Mouse (Mus musculus) heart, embryonic 16.5 days (tissue): ENCODE measurements around the gene Lyst. TPM values are rescaled to one million over a fixed set of nuclear protein-coding genes. Genes with fewer than 3 reads are reported as not detected.
A peak's percentile ranks its signal among the peaks of the same experiment; 100 is the strongest.

Experiments
- ATAC-seq: fragments of 200-750 bp; cut with Nextera tagmentation; replicated peaks from 2 replicates; pipeline ENCODE4 v1.8.0; 2017; ENCODE audit warnings: moderate number of reproducible peaks; ENCODE audit not compliant: insufficient read depth, low FRiP score; ENCODE audit errors: extremely low read depth
- H3K27ac ChIP-seq: fragments of 300-500 bp; sonication (generic); 2 replicates; pipeline ENCODE4 v1.5.1; 2014; ENCODE audit warnings: mild to moderate bottlenecking, low read length, control low read depth, moderate library complexity
- H3K27me3 ChIP-seq: fragments of 300-500 bp; sonication (generic); 2 replicates; pipeline ENCODE4 v1.6.1; 2014; ENCODE audit warnings: low read length, mixed read lengths; ENCODE audit not compliant: control insufficient read depth, insufficient read depth
- H3K36me3 ChIP-seq: fragments of 300-500 bp; sonication (generic); 2 replicates; pipeline ENCODE4 v1.6.1; 2014; ENCODE audit not compliant: control insufficient read depth, insufficient read depth
- H3K4me1 ChIP-seq: fragments of 300-500 bp; sonication (generic); 2 replicates; pipeline ENCODE4 v1.6.1; 2014; ENCODE audit warnings: low read length, mixed read lengths; ENCODE audit not compliant: control insufficient read depth, insufficient read depth
- H3K4me2 ChIP-seq: fragments of 300-500 bp; sonication (generic); 2 replicates; pipeline ENCODE4 v1.6.1; 2014; ENCODE audit warnings: low read depth, mild to moderate bottlenecking, control low read depth, low read length
- H3K4me3 ChIP-seq: fragments of 300-500 bp; sonication (generic); 2 replicates; pipeline ENCODE4 v1.5.1; 2014; ENCODE audit warnings: mild to moderate bottlenecking, control low read depth, low read length
- H3K9ac ChIP-seq: fragments of 300-500 bp; sonication (generic); 2 replicates; pipeline ENCODE4 v1.6.1; 2014; ENCODE audit warnings: low read length, control low read depth
- H3K9me3 ChIP-seq: fragments of 300-500 bp; sonication (generic); replicated peaks from 2 replicates; pipeline ENCODE4 v1.6.1; 2016; ENCODE audit warnings: low read length; ENCODE audit not compliant: control insufficient read depth
- WGBS: fragments of 180-500 bp; shearing (Covaris S2); extraction: QIAGEN DNeasy Blood & Tissue Kit; methylation state at CpG from one replicate; pipeline ENCODE4 v1.1.7; 2014; 5-methylcytosine and 5-hydroxymethylcytosine counted together
- polyA plus RNA-seq: library from polyadenylated mRNA; unstranded; fragments of >200 nt; fragmentation: Nextera tagmentation; extraction: Ambion mirVana; gene quantifications from 2 replicates; pipeline ENCODE4 v1.2.1, GENCODE M21; 2015

Gene Lyst
- polyA plus RNA-seq, 1 experiment from 2014 or later, result 3.2 TPM

GRCm38 (mm10) chr13:13608311-13608710 is 18.1 kb downstream of the Lyst start:
- Histone ChIP-seq H3K36me3 (no peaks in the 10 kb centered on the region), H3K4me3 (no peak overlapping the region), H3K4me1 (no peaks in the 10 kb centered on the region), H3K27me3 (no peaks in the 10 kb centered on the region), H3K9me3 (no peaks in the 10 kb centered on the region), H3K9ac (no peak overlapping the region), H3K4me2 (no peak overlapping the region), H3K27ac (no peak overlapping the region)
- no peak for ATAC-seq
- 50% methylated on average over 1 of the region's 1 CpGs for WGBS

GRCm38 (mm10) chr13:13609655-13610054 is 19.5 kb downstream of the Lyst start:
- WGBS, result 72% methylated on average over 2 of the region's 2 CpGs
- no peaks in the 10 kb centered on the region for H3K36me3 ChIP-seq
- no peak overlapping the region for H3K4me2 ChIP-seq
- H3K27me3 ChIP-seq, result no peaks in the 10 kb centered on the region
- no peak overlapping the region for H3K4me3 ChIP-seq
- ATAC-seq, result no peak
- H3K9ac ChIP-seq, result no peak overlapping the region
- H3K9me3 ChIP-seq, result no peaks in the 10 kb centered on the region
- H3K4me1 ChIP-seq, result no peaks in the 10 kb centered on the region
- H3K27ac ChIP-seq, result no peak overlapping the region

- H3K9me3 ChIP-seq, result no peaks in the 10 kb centered on the region
- H3K4me3 ChIP-seq, result no peak overlapping the region
- WGBS, result 88% methylated on average over 1 of the region's 1 CpGs
- H3K27me3 ChIP-seq, result no peaks in the 10 kb centered on the region
- H3K4me1 ChIP-seq, result no peaks in the 10 kb centered on the region
- ATAC-seq, result peak; percentile 37; the same call in 1 of the 2 replicates
- H3K36me3 ChIP-seq, result peaks cover 3% of the 10 kb centered on the region; the same call in 1 of the 2 replicates
- H3K9ac ChIP-seq, result no peak overlapping the region
- no peak overlapping the region for H3K27ac ChIP-seq
- no peak overlapping the region for H3K4me2 ChIP-seq
Measured at GRCm38 (mm10) chr13:13612882-13613281, 22.7 kb downstream of the Lyst start.

- no peak for ATAC-seq
- Histone ChIP-seq H3K4me2 (no peak overlapping the region), H3K36me3 (peaks cover 6% of the 10 kb centered on the region; the same call in 1 of the 2 replicates), H3K27me3 (no peaks in the 10 kb centered on the region), H3K9me3 (no peaks in the 10 kb centered on the region), H3K4me1 (no peaks in the 10 kb centered on the region), H3K27ac (no peak overlapping the region), H3K9ac (no peak overlapping the region), H3K4me3 (no peak overlapping the region)
- WGBS, result 88% methylated on average over 4 of the region's 4 CpGs
Measured at GRCm38 (mm10) chr13:13614235-13614634, 24.0 kb downstream of the Lyst start.

- H3K4me2 ChIP-seq, result no peak overlapping the region
- no peaks in the 10 kb centered on the region for H3K27me3 ChIP-seq
- no peak overlapping the region for H3K4me3 ChIP-seq
- peaks cover 6% of the 10 kb centered on the region; the same call in 1 of the 2 replicates for H3K36me3 ChIP-seq
- no peak for ATAC-seq
- H3K9me3 ChIP-seq, result no peaks in the 10 kb centered on the region
- no peak overlapping the region for H3K27ac ChIP-seq
- H3K9ac ChIP-seq, result no peak overlapping the region
- 81% methylated on average over 5 of the region's 5 CpGs for WGBS
- H3K4me1 ChIP-seq, result no peaks in the 10 kb centered on the region
Measured at GRCm38 (mm10) chr13:13621456-13621855, 31.3 kb downstream of the Lyst start.

GRCm38 (mm10) chr13:13622565-13622964 is 32.4 kb downstream of the Lyst start:
- H3K4me1 ChIP-seq, result no peaks in the 10 kb centered on the region
- no peak overlapping the region for H3K4me2 ChIP-seq
- WGBS, result 73% methylated on average over 3 of the region's 3 CpGs
- no peak overlapping the region for H3K4me3 ChIP-seq
- 0 out of 2 replicates have a peak, but pooled peaks cover 4% of the 10 kb centered on the region for H3K36me3 ChIP-seq
- no peaks in the 10 kb centered on the region for H3K27me3 ChIP-seq
- H3K27ac ChIP-seq, result no peak overlapping the region
- no peaks in the 10 kb centered on the region for H3K9me3 ChIP-seq
- ATAC-seq, result no peak
- no peak overlapping the region for H3K9ac ChIP-seq

- no peaks in the 10 kb centered on the region for H3K36me3 ChIP-seq
- H3K27me3 ChIP-seq, result no peaks in the 10 kb centered on the region
- H3K9me3 ChIP-seq, result no peaks in the 10 kb centered on the region
- no peak overlapping the region for H3K9ac ChIP-seq
- H3K27ac ChIP-seq, result no peak overlapping the region
- WGBS, result 77% methylated on average over 1 of the region's 1 CpGs
- no peaks in the 10 kb centered on the region for H3K4me1 ChIP-seq
- H3K4me2 ChIP-seq, result no peak overlapping the region
- H3K4me3 ChIP-seq, result no peak overlapping the region
- ATAC-seq, result no peak
Measured at GRCm38 (mm10) chr13:13633746-13634145, 43.5 kb downstream of the Lyst start.

GRCm38 (mm10) chr13:13634706-13635105 is 44.5 kb downstream of the Lyst start:
- Histone ChIP-seq H3K27ac (no peak overlapping the region), H3K9ac (no peak overlapping the region), H3K4me1 (no peaks in the 10 kb centered on the region), H3K4me2 (no peak overlapping the region), H3K27me3 (no peaks in the 10 kb centered on the region), H3K4me3 (no peak overlapping the region), H3K9me3 (no peaks in the 10 kb centered on the region), H3K36me3 (no peaks in the 10 kb centered on the region)
- ATAC-seq, result no peak
- WGBS, result 84% methylated on average over 7 of the region's 7 CpGs

- H3K27ac ChIP-seq, result no peak overlapping the region
- WGBS, result 84% methylated on average over 12 of the region's 12 CpGs
- no peaks in the 10 kb centered on the region for H3K4me1 ChIP-seq
- no peak overlapping the region for H3K4me2 ChIP-seq
- no peak for ATAC-seq
- no peaks in the 10 kb centered on the region for H3K36me3 ChIP-seq
- no peak overlapping the region for H3K4me3 ChIP-seq
- no peaks in the 10 kb centered on the region for H3K9me3 ChIP-seq
- H3K27me3 ChIP-seq, result no peaks in the 10 kb centered on the region
- H3K9ac ChIP-seq, result no peak overlapping the region
Measured at GRCm38 (mm10) chr13:13635224-13635623, 45.0 kb downstream of the Lyst start.
